Mouse (Mus musculus) heart, embryonic 12.5 days (tissue): ENCODE data around the gene Gm14862. TPM values are rescaled to one million over a fixed set of nuclear protein-coding genes. Genes with fewer than 3 reads are reported as not detected.
"Not testable (repeated sequence)": the region's sequence is repeated elsewhere in the genome, so short reads cannot be mapped to it uniquely, and the experiment has no call there.

Source experiments
- ATAC-seq: fragments of 200-750 bp; cut with Nextera tagmentation; 2 replicates; pipeline ENCODE4 v1.8.0; 2017; ENCODE audit warnings: moderate TSS enrichment, moderate library complexity; ENCODE audit not compliant: insufficient number of reproducible peaks, low FRiP score
- H3K27ac ChIP-seq: fragments of 300-500 bp; sonication (generic); 2 replicates; pipeline ENCODE4 v1.5.1; 2016; ENCODE audit warnings: mild to moderate bottlenecking, moderate library complexity; ENCODE audit not compliant: poor library complexity, severe bottlenecking
- H3K27me3 ChIP-seq: fragments of 300-500 bp; sonication (generic); replicated peaks from 2 replicates; pipeline ENCODE4 v1.6.1; 2016; ENCODE audit warnings: mild to moderate bottlenecking, moderate library complexity
- H3K36me3 ChIP-seq: fragments of 300-500 bp; sonication (generic); 2 replicates; pipeline ENCODE4 v1.6.1; 2016; ENCODE audit warnings: mild to moderate bottlenecking, moderate library complexity
- H3K4me1 ChIP-seq: fragments of 300-500 bp; sonication (generic); replicated peaks from 2 replicates; pipeline ENCODE4 v1.6.1; 2016; ENCODE audit warnings: mild to moderate bottlenecking
- H3K4me2 ChIP-seq: fragments of 300-500 bp; sonication (generic); 2 replicates; pipeline ENCODE4 v1.6.1; 2016; ENCODE audit warnings: mild to moderate bottlenecking, moderate library complexity
- H3K4me3 ChIP-seq: fragments of 300-500 bp; sonication (generic); 2 replicates; pipeline ENCODE4 v1.5.1; 2016; ENCODE audit warnings: mild to moderate bottlenecking
- H3K9ac ChIP-seq: fragments of 300-500 bp; sonication (generic); 2 replicates; pipeline ENCODE4 v1.6.1; 2016; ENCODE audit warnings: mild to moderate bottlenecking, moderate library complexity
- H3K9me3 ChIP-seq: fragments of 300-500 bp; sonication (generic); replicated peaks from 2 replicates; pipeline ENCODE4 v1.6.1; 2016; ENCODE audit warnings: mild to moderate bottlenecking, moderate library complexity
- WGBS: fragments of 180-500 bp; shearing (Covaris S2); methylation state at CpG from one replicate; pipeline ENCODE4 v1.1.7; 2016; 5-methylcytosine and 5-hydroxymethylcytosine counted together
- polyA plus RNA-seq: library from polyadenylated mRNA; unstranded; fragments of >200 nt; fragmentation: Nextera tagmentation; extraction: Ambion mirVana; gene quantifications from 2 replicates; pipeline ENCODE4 v1.2.1, GENCODE M21; 2016

Gene Gm14862
- 0.49 and 0.89 TPM in 2 replicates for polyA plus RNA-seq

GRCm38 (mm10) chrX:9256766-9257165 is at the start of gene Gm14862:
TSS of gene Gm14862 (minus strand) at chrX:9256899.
- Histone ChIP-seq H3K9ac (no peak within 1 kb of the TSS), H3K4me3 (no peak within 1 kb of the TSS), H3K27ac (no peak within 1 kb of the TSS), H3K4me2 (no peak within 1 kb of the TSS), H3K4me1 (no peaks in the 10 kb centered on the region), H3K9me3 (no peaks in the 10 kb centered on the region), H3K36me3 (no peaks in the 10 kb centered on the region), H3K27me3 (no peaks in the 10 kb centered on the region)
- peak; percentile 66 for ATAC-seq
- WGBS, result 67% methylated on average over 5 of the region's 5 CpGs

- H3K27ac ChIP-seq, result no peak overlapping the region
- H3K36me3 ChIP-seq, result no peaks in the 10 kb centered on the region
- H3K9me3 ChIP-seq, result no peaks in the 10 kb centered on the region
- no peaks in the 10 kb centered on the region for H3K27me3 ChIP-seq
- H3K4me1 ChIP-seq, result no peaks in the 10 kb centered on the region
- no peak overlapping the region for H3K9ac ChIP-seq
- H3K4me3 ChIP-seq, result no peak overlapping the region
- 55% methylated on average over 1 of the region's 1 CpGs for WGBS
- H3K4me2 ChIP-seq, result no peak overlapping the region
- ATAC-seq, result no peak
These were observed 46.8 kb upstream of the Gm14862 start for GRCm38 (mm10) chrX:9303455-9303854.

GRCm38 (mm10) chrX:9302791-9303190 is 46.1 kb upstream of the Gm14862 start:
- no peak for ATAC-seq
- no peaks in the 10 kb centered on the region for H3K27me3 ChIP-seq
- H3K36me3 ChIP-seq, result no peaks in the 10 kb centered on the region
- H3K4me3 ChIP-seq, result no peak overlapping the region
- no peak overlapping the region for H3K27ac ChIP-seq
- H3K4me2 ChIP-seq, result no peak overlapping the region
- H3K9me3 ChIP-seq, result no peaks in the 10 kb centered on the region
- H3K9ac ChIP-seq, result no peak overlapping the region
- no peaks in the 10 kb centered on the region for H3K4me1 ChIP-seq
- 77% methylated on average over 5 of the region's 5 CpGs for WGBS

- ATAC-seq, result peak; percentile 80
- WGBS, result 67% methylated on average over 5 of the region's 5 CpGs
- H3K9ac ChIP-seq, result no peak overlapping the region
- no peaks in the 10 kb centered on the region for H3K9me3 ChIP-seq
- no peak overlapping the region for H3K27ac ChIP-seq
- no peaks in the 10 kb centered on the region for H3K27me3 ChIP-seq
- no peak overlapping the region for H3K4me3 ChIP-seq
- H3K4me2 ChIP-seq, result no peak overlapping the region
- H3K36me3 ChIP-seq, result no peaks in the 10 kb centered on the region
- no peaks in the 10 kb centered on the region for H3K4me1 ChIP-seq
These were observed 41.7 kb upstream of the Gm14862 start for GRCm38 (mm10) chrX:9298413-9298864.

GRCm38 (mm10) chrX:9293140-9293829 is 36.6 kb upstream of the Gm14862 start:
- H3K9ac ChIP-seq, H3K4me3 ChIP-seq, H3K27ac ChIP-seq, H3K4me1 ChIP-seq, H3K4me2 ChIP-seq, H3K36me3 ChIP-seq, H3K27me3 ChIP-seq, ATAC-seq, H3K9me3 ChIP-seq: not testable (repeated sequence)
- 79% methylated on average over 4 of the region's 4 CpGs for WGBS

GRCm38 (mm10) chrX:9283464-9283863 is 26.8 kb upstream of the Gm14862 start, which contains the start of gene H2al1m:
TSS of gene H2al1m (plus strand) at chrX:9283764.
- not testable (repeated sequence) for ATAC-seq, H3K4me2 ChIP-seq, H3K36me3 ChIP-seq, H3K9me3 ChIP-seq, H3K27me3 ChIP-seq, H3K27ac ChIP-seq, H3K9ac ChIP-seq, H3K4me3 ChIP-seq, H3K4me1 ChIP-seq
- WGBS, result no CpG with 5 or more reads among the region's 1 CpGs

- H3K9me3 ChIP-seq, result 0 out of 2 replicates have a peak, but pooled peaks cover 7% of the 10 kb centered on the region
- H3K4me2 ChIP-seq, result no peak overlapping the region
- no peak overlapping the region for H3K27ac ChIP-seq
- H3K4me3 ChIP-seq, result 0 out of 2 replicates have a peak overlapping the region, but pooled peaks have one; percentile 18
- no peak overlapping the region for H3K9ac ChIP-seq
- no peak for ATAC-seq
- no peaks in the 10 kb centered on the region for H3K36me3 ChIP-seq
- 68% methylated on average over 8 of the region's 8 CpGs for WGBS
- H3K4me1 ChIP-seq, result no peaks in the 10 kb centered on the region
- H3K27me3 ChIP-seq, result peaks cover 8% of the 10 kb centered on the region; the same call in 1 of the 2 replicates
These were observed 17.6 kb upstream of the Gm14862 start for GRCm38 (mm10) chrX:9274321-9274720.

GRCm38 (mm10) chrX:9273377-9274002 is 16.8 kb upstream of the Gm14862 start:
- Histone ChIP-seq H3K27ac (peak overlapping the region; percentile 57), H3K4me1 (no peaks in the 10 kb centered on the region), H3K36me3 (no peaks in the 10 kb centered on the region), H3K4me2 (peak overlapping the region; percentile 66), H3K9ac (peak overlapping the region; percentile 79; the same call in 1 of the 2 replicates), H3K27me3 (peaks cover 8% of the 10 kb centered on the region; the same call in 1 of the 2 replicates), H3K9me3 (0 out of 2 replicates have a peak, but pooled peaks cover 7% of the 10 kb centered on the region), H3K4me3 (peak overlapping the region; percentile 77)
- 50% methylated on average over 12 of the region's 12 CpGs for WGBS
- ATAC-seq, result no peak

GRCm38 (mm10) chrX:9272460-9273361 is 16.0 kb upstream of the Gm14862 start, which contains the start of gene Xk:
TSS of gene Xk (plus strand) at chrX:9272756.
- Histone ChIP-seq H3K36me3 (no peaks in the 10 kb centered on the region), H3K9me3 (0 out of 2 replicates have a peak, but pooled peaks cover 7% of the 10 kb centered on the region), H3K27ac (peak within 1 kb of the TSS; percentile 57), H3K4me3 (peak within 1 kb of the TSS; percentile 77), H3K4me1 (no peaks in the 10 kb centered on the region), H3K9ac (peak within 1 kb of the TSS; percentile 79), H3K4me2 (peak within 1 kb of the TSS; percentile 66), H3K27me3 (peaks cover 8% of the 10 kb centered on the region; the same call in 1 of the 2 replicates)
- ATAC-seq, result peak; percentile 94
- 13% methylated on average over 70 of the region's 94 CpGs for WGBS

- no peaks in the 10 kb centered on the region for H3K4me1 ChIP-seq
- H3K27me3 ChIP-seq, result peaks cover 8% of the 10 kb centered on the region; the same call in 1 of the 2 replicates
- H3K27ac ChIP-seq, result peak overlapping the region; percentile 57; the same call in 1 of the 2 replicates
- ATAC-seq, result peak; percentile 19; the same call in 1 of the 2 replicates
- no peaks in the 10 kb centered on the region for H3K36me3 ChIP-seq
- peak overlapping the region; percentile 79 for H3K9ac ChIP-seq
- H3K4me2 ChIP-seq, result peak overlapping the region; percentile 66
- WGBS, result 12% methylated on average over 8 of the region's 8 CpGs
- H3K9me3 ChIP-seq, result 0 out of 2 replicates have a peak, but pooled peaks cover 7% of the 10 kb centered on the region
- H3K4me3 ChIP-seq, result peak overlapping the region; percentile 77
These were observed 15.3 kb upstream of the Gm14862 start for GRCm38 (mm10) chrX:9271947-9272459.
